Mouse (Mus musculus): ENCODE results near the gene Ctnna3.

The Ctnna3 gene

DNA sequence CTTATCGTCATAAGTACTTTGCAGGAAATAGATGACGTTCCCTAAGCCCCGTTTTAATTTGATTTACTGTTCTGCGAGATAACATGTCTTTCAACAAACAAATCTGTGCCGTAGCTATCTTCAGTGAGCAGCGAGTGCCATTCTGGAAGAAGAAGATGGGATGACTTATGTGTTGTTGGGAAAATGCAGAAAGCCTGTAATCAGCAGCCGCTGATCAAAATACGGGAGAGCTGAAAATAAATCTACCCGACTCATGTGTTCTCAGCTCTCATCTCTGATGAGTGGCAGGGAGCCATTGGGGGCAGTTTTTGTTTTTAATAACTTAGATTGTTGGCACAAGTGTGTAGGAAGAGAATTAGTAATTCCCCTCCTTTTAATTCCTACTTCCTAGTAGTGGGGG is 633.8 kb downstream of the Ctnna3 start:
- no peak for DNase-seq (ENCODE audit: low spot score in 2 of 2)

DNA sequence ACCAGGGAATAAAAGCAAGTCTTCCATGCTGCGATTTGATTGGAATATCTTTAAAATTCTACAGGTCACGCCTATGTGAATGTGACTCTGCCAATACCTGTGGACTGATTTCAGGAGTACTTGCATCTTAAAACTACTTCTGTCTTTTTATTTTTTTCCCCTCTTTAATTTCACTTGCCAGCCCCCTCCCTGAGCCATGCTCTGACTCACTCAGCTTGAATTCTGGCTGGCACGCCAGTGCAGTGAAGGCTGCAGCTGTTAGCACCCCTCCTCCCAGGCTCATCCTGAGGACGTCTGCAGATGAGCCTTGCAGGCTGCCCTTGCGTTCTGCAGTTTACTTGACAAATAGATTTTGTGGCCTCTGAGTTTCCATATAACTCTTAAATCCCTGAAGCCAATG is 646.0 kb downstream of the Ctnna3 start:
- DNase-seq (ENCODE audit: low spot score in 2 of 2), result no peak

DNA sequence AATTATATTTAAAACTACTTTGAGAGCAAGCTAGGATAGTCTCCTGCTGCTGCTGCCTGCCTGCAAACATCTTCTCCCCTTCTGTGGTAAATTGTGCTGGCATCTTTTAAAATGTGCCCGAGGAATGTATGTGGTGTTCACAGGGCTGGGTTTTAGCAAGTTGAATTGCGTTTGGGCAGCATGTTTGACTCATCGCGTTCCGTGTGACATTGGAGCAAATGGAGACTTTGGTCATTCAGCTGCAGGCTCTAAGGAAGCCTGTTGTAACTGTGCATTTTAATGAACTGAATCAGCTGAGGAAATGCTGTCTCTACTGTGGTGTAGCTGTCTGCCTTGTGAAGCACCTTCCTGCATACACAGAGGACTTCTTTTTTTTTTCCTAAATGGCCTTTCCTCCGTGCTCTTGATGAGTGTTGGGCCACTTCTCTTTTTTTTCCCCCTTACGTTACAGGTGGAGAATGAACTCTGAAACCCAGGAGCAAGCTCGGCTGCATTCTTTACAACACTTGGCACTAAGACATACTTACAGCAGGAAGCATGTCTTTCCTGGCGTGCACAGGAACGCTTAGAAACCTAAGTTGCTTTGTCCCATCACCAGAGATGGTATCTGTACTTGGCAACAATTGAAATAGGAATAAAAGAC is 646.6 kb downstream of the Ctnna3 start:
- no peak for DNase-seq (ENCODE audit: low spot score in 2 of 2)

DNA sequence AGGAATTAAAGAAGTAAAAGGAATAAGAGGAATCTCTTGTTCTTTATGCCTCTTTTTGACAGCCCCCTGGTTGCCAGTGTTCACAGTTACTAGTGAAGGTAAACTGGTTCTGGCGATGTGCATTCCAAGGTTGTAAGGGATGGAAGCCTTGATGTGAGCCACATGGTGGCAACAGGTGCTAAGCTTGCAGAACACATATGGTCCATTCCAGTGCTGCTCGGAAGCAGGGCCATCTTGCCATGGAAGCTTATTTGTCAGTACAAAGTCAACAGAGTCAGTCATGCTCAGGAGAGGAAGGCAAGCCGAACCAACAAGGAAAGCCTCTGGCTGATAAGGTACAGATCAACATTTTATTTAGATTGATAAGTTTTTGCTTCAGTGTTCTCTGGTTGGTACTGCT is 652.4 kb downstream of the Ctnna3 start:
- no peak for DNase-seq (ENCODE audit: low spot score in 2 of 2)

DNA sequence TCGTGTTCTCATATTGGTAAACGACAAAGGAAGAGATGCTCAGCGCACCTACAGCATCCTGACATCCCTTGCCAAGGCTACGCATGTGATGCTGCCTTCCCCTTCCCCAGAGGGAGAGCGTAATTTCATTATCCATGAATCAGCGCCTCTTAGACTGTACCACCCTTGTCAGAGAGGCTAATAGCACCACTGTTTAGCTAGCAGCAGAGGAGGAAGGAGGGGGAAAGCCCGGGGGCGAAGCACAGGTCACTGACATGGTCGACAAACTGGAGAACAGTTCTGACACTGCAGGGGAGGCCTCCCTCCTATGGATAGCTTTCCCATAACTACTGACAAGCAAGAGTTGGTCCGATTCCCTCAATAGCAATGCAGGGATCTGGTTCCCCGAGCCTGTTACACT is 653.9 kb downstream of the Ctnna3 start:
- DNase-seq (ENCODE audit: low spot score in 2 of 2), result no peak

DNA sequence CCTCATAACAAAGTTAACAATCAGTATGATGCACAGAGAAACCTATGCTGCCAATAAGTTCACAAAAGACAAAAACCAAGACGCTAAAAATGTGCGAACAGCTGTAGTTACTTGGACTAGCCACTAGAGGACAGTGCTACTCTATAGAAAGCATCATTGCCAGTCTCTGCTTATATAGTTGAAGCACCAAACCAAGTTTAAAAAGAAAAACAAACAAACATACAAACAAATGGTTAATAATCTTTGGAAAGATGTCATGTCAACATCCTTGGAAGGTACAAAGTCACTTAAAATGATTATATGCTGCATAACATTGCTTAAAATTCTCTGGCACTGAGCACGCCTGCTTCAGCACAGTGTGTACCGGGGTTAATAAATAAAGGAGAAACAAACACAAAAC is 654.6 kb downstream of the Ctnna3 start:
- no peak for DNase-seq (ENCODE audit: low spot score in 2 of 2)

DNA sequence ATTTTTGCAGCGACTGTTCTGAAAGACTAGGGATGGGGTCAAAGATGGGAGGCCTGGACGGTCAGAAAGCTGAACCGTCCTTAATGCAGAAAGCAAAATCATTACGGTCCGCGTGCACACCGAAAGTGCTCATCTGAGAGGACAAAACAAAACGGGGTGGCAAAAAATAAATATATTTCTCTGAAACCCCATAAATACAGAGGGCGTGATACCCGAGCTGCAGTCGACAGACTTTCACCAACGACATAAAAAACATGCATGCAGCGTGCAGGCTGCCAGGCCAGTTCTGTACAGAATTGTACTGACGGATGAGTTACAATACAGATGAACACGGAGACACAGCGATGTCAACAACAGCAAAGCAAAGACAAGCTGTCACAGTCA is 656.3 kb downstream of the Ctnna3 start:
- no peak for DNase-seq (ENCODE audit: low spot score in 2 of 2)

DNA sequence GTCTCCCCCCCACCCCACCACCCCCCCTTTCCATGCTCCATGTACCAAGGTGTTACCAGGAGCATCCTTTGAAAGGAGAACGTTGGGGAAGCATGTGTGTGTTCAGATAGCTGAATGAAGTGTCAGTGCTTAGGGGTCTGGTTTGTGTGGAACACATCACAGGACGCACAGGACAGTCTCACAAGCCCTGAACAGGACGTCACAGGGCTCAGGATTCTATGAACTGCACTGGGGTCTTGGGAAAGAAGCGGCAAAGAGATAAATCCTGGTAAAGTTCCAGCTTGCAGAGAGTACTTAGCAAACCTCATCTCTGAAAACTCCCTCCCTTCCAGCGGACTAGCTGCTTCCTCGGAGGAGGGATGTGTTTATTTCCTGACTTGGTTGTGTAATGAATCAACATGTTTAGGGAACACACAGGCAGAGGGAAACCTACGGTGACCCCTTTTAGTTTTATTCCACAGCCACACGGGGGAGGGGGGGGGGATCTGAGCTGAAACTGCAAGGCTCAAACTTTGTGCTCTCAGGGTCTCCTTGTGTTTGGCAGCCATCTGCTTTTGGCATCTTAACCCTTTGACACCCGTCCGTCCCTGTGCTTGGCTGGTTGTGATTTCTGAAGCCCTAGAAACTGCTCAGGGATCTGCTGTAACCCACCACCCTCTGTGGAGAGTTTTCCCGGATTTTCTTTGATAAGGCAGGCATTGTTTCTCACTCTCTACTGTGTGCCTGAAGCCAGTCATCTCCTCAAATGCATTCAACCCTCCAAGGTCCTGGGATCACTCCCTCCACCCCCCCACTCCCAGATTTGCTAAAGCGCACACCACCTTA is 656.9 kb downstream of the Ctnna3 start:
- no peak for DNase-seq (ENCODE audit: low spot score in 2 of 2)

DNA sequence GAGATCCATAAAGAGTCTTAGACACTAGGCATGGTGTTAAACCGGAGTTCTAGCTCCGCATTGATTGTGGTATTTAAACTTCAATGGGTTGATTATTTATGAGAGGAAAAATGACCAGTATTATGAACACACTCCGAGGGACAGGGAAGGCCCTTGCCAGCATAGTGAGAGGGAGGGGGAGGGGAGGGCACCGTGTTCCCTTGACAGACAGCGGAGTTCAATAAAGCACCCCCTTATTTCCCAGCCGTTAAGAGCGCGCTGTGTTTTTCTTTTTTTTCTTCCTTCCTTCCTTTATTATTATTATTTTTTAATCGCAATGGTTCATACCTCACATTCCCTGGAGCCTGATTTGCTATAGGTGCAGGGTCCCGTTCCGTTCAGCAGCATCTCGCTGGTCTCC is 657.6 kb downstream of the Ctnna3 start:
- no peak for DNase-seq (ENCODE audit: low spot score in 2 of 2)

DNA sequence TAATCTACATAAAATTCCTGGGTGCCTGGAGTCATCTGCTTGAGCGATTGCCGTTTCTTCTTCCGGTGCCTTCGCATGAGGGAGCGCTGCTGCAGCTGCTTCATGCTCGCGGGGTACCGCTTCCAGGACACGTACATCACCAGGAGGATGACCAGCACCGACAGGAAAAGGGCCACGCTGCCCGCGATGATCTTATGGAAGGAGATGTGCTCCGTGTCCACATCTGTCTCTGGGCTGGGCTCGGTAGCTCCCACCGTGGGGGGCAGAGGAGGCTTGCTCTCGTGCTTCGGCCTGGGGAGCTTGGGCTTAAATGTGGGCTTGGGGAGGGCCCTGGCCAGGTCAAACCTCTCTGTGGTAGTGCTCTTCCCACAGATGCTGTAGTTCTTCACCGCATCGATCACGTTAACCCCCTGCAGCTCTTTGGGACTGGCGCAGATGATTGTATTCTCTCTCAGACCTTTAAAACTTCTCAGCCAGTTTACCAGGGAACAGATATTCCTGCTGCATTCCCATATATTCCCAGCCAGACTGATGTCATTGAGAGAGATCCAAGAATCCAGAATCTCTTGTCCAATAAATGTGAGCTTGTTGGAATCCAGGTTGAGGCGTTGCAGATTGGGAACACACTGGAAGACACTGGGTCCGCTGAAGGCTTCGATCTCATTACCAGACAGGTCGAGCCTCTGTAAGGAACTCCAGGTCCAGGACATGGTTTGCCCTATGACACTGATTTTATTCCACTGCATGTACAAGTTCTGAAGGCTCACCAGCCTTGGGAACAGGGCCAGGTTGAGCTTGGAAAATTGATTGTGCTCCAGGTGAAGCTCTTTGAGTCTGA is 658.3 kb downstream of the Ctnna3 start:
- no peak for DNase-seq (ENCODE audit: low spot score in 2 of 2)

DNA sequence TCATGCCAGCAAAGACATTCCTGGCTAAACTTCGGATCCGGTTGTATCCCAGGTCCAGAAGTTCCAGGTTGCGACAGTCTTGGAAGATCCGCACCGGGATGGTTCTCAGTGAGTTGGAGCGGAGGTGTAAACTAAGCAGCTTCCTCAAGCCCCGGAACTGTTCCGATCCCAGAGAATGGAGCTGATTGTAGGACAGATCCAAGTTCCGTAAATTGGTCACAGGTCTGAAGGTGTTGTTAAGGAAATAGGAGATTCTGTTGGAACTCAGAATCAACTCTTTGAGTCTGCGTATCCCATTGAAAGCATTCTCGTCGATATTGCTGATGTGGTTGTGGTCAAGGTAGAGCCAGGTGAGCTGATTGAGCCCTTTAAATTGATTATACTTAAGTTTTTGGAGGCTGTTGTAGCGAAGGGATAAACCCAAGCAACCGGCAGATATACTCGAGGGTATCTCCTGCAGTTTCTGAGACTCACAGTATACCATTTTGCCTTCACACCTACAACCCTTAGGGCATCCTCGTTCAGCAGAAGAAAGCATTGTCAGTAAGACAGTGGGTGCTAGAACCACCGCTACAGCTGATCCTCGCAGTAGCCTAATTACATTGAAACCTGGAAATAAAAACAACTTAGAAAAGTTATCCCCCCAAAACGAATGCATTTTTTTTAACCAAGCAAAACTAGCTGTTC is 659.0 kb downstream of the Ctnna3 start:
- no peak for DNase-seq (ENCODE audit: low spot score in 2 of 2)

DNA sequence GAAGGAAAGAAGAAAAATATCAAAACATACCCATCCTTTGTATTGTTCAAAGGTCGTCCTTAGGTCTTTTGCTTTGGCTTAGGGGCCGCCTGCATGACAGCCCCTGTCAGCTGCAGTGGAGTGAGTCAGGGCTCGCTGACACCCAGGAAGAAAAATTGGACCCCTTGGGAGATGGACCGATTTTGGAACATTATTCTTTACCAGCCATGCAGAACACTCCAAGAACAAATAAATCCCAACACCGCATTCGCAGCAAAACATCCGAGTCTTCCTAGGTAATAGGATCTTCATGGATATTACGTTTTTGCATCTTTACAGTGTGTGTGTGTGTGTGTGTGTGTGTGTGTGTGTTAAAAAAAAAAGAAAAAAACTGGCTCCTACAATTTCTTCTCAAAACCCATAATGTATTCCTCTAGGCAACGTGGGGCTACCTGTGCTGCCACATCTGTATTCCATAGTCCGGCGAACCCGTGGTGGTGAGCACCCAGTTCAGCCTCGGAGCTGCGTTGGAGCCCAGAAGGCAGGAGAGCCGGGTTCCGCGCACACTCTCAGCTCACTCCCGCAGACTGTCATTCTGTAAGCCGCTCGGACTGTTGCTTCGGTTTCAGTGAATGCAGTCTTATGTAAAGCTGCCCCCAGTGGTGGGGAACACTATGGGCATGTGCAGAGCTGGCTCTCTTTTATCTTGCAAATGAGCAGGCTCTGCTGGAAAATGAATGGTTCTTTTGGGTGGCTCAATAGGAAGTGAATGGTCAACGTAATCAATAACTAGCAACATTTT is 660.0 kb downstream of the Ctnna3 start, which contains the start of gene Lrrtm3:
Lrrtm3 (minus strand) TSS at position 598 of the 781 bp plus-strand sequence.
- DNase-seq (ENCODE audit: low spot score in 2 of 2), result no peak

DNA sequence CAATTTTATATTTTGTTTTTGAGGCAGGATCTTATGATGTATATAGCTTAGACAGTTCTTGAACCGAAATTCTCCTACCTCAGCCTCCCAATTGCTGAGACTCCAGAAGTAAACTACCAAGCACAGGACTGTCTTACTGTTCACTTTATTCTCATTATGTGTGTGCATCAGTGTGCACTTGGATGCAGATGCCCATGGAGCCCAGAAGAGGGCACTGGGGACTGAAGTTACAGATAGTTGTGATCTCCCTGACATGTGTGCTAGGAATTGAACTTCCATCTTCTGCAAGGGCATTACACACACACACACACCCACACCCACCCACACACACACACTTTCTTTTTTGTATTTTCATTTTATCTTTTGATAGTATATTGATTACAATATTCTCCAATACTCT is 666.6 kb downstream of the Ctnna3 start:
- DNase-seq (ENCODE audit: low spot score in 2 of 2), result no peak

DNA sequence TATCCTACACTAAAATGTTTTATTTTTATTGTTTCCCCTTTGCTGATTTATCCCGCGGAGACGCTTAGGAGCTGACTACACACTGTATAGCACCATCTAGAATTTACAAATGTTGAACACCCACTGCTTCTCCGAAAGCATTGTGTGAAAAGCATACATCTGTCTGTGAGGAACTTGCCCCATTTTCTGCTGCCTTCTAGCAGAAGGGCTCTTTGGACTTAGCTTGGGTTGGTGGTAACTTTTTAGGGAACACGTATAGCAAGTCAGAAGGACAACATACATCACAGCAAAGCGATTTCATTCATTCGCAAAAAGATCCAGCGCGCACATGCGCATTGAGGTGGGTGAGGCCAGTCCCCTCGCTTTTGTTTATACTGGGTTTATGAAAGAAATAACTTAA is 685.3 kb downstream of the Ctnna3 start:
- DNase-seq (ENCODE audit: low spot score in 2 of 2), result no peak

DNA sequence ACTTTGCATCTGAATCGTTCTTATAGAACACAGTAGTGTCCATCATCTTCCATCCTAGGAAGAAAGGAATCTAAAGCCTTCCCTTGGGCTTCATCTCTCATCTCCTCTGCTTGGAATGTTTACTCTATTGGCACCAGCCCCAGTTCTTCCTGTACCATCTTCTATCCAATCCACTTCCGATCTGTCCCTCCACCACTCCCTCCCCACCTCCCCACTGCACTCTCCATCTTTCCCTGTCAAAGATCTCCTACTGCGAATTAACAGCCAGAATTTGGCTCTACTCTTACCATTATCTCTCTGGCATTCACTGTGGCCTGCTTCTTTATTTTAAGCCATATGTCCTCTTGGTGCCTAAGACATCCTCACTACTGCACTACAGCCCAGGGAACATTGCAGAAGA is 688.9 kb downstream of the Ctnna3 start:
- DNase-seq (ENCODE audit: low spot score in 2 of 2), result no peak

DNA sequence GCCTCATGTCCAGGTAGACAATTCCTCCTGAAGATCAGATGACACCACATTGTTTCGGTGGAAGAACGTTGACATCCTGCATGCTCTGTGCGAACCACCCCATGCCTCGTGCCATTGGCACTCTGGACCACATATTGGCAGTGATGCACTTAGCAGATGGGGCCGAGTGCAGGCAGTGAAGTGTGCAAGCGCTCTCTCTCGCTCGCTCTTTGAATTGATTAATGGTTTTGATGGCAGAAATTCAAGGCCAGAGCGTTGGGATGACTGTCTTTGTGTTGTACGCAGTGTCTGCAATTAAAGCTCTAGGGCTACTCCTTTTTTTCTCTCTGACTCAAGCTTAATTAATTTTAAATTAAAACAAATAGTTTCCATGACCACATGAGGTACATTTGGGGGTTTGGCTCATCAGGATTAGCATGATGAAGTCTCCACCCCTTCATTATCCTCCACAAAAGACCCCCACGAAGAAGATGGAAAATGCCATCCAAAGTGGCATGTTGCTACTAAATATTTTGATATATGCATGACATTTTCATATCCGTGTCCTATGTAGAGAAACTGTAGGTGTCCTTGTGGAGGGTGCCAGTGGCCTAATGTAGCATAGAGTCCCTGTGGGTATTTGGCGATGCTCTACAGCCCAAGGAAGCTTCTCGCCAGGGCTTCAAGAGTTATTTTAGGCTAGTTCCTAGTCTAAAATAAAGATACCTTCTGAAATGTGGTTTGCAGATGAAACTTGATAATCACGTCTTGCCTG is 700.7 kb downstream of the Ctnna3 start:
- DNase-seq (ENCODE audit: low spot score in 2 of 2), result no peak

DNA sequence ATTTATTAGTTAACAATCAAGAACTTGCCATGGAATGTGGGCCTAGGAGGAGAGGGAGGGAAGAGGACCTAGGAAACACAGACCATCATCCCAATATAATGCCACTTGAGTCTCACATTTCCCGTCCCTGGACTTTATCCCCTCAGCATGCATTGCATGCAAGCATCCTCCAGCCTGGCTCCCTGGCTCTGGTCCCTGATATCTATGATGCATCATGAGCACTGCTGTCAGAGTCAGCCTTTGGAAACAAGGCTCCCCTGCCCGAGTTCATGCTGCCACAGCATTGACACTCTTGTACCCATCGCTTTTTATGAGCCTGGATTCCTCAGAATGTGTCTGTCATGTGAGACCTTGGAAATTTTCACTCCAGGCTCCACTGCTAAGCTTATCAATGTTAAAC is 703.6 kb downstream of the Ctnna3 start:
- DNase-seq (ENCODE audit: low spot score in 2 of 2), result no peak

DNA sequence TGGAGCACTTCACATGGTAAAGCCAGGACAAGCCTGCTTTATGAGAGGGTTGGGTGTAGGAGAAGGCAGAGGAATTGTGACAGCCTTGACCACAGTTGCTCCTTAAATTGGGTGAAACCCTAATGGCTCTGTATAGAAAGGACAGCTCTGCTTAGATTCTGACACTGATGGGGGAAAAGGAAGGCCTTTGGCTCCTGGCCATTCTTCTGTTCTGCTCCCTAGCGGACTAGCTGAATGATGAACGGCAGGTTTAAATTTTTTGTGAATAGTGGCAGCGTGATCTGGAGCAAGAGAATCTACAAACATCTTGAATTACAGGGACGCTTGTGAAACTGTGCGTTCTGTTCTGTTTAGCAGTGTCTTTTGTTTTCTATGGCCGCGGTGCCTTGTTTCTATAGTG is 705.6 kb downstream of the Ctnna3 start:
- no peak for DNase-seq (ENCODE audit: low spot score in 2 of 2)

DNA sequence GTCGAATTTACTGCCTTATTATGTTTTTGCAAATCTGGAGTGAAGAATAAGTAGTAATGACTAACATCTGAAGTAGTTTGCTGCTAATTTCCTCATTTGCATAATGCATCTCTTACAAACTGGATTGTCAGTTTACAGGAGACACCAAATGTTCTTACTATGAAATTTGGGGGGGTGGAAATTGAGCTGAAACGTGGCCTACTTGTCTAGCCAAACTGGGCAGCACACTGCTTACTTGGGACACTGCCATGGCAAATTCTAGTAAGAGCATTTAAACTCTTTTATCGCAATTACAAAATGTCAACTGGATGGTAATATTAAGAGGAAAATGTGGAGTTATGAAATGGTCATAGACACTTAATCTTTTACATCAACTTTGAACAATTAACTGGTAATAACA is 716.6 kb downstream of the Ctnna3 start:
- no peak for DNase-seq (ENCODE audit: low spot score in 2 of 2)

DNA sequence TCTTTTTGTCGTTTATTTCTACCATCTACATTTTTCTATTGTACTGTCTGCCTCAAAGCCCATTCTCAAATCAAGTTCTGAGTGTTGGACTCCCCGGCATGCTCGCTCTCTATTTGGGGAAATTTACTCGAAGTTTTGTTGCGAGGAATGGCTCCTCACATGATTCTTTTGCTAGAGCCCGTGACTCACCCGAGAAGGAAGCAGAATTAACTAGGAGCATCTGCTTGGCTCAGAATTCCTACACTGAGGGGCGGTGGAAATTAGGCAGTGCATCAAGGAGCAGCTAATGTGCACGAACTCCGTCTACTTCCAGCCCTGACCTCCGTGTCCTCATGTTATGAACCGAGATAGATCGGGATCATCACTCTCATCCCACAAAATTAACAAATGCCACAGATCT is 751.8 kb downstream of the Ctnna3 start:
- DNase-seq (ENCODE audit: low spot score in 2 of 2), result no peak

DNA sequence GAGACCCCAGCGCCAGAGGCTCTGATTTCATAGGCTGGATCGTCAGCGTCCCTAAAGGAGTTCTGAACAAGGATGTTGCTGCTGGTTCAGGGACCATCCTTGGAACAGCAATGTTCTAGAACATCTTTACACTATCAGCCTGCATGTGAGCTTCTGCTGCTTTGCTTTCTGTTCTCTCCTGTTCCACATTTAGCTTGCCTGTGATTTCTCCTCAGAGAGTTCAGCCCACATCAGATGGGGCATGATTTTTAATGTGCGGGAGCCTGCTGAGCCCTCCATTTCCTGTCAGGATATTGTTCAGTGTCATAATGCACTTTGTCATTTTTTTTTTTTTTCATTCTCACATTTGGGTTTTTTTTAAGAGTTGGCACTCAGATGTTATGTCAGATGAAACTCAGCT is 752.8 kb downstream of the Ctnna3 start:
- no peak for DNase-seq (ENCODE audit: low spot score in 2 of 2)
